Mouse (Mus musculus) brain, embryonic 18.5 days (tissue): ENCODE data around the gene Fam181b.

Source experiments
- DNase-seq: peaks from one replicate; pipeline ENCODE4 v3.0.0-alpha.2; 2012; ENCODE audit warnings: low read depth, low spot score

The Fam181b gene

DNA sequence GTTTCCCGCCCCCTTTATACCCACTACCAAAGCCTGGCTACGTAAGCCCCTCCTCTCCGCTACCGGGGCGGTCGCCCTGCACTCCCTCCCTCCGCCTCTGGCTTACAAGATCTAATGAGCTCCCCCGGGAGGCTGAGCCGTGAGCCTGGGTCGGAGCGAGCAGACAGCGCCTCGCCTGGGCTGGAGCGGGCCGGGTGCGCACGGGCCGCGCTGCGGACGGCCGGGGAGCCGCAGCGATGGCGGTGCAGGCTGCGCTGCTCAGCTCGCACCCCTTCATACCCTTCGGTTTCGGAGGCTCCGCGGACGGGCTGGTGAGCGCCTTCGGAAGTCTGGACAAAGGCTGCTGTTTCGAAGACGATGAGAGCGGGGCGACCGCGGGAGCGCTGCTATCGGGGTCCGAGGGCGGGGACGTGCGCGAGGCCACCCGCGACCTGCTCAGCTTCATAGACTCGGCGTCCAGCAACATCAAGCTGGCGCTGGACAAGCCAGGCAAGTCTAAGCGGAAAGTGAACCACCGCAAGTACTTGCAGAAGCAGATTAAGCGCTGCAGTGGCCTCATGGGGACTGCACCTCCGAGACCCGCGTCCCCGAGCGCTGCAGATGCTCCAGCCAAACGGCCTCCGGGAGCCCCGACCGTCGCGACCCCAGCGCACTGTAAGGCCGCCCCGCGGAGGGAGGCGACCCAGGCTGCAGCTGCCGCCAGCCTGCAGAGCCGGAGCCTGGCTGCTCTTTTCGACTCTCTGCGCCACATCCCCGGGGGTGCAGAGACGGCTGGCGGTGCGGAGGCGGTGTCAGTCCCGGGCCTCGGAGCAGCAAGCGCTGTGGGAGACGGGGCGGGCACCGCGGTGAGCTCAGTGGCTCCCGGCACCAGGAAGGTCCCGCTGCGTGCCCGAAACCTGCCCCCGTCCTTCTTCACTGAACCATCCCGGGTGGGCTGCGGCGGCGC, at the start of gene Fam181b:
Gene Fam181b, plus strand, starts transcription at position 81 of the 946 bp plus-strand sequence.
- DNase-seq = peak; percentile 75

DNA sequence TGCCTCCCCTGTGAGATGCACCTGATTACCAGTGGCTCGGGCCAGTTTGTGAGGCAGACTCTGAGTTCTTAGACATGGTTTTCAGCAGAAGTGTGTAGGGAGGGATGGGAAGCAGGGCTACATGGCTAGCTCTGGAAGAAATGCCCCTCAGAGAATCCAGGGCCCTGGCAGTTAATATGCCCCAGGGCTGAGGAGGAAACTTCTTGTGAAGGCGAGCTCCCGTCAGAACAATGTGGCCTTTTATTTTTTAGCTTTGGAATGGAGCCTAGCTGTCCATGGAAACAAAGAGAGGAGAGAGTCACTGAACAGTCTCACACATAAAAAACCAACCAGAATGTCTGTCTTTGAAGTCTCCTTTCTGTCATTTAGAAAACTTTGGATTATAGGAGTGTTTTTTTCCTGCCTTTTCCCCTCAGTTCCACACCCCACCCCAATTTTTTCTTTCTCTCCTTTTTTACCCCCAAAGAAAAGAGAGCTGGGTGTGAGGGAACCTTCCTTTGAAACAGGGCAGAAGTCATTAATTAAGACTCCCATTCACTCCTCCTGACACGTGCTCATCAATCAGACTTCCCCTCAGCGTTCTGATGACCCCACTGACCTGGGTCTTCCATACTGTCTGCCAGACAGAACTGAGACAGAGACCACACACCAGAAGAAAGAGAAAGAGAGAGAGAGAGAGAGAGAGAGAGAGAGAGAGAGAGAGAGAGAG, 41.7 kb upstream of the Fam181b start:
- no peak for DNase-seq

DNA sequence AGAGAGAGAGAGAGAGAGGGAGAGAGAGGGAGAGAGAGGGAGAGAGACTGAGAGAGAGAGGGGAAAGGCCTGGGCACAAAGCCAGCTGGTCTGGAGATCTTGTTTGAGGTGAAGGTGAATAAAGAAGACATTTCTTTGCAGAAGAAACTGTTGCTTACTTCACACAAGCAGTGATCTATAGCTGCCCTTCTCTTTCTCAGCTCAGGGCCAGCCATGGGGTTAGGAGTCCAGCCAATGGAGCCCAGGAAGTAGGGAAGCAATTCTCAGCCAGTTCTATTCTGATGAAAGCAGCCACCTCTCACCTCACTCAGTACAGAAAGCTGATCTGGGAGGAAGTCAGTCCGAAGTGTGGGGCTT, 41.2 kb upstream of the Fam181b start:
- DNase-seq = no peak

DNA sequence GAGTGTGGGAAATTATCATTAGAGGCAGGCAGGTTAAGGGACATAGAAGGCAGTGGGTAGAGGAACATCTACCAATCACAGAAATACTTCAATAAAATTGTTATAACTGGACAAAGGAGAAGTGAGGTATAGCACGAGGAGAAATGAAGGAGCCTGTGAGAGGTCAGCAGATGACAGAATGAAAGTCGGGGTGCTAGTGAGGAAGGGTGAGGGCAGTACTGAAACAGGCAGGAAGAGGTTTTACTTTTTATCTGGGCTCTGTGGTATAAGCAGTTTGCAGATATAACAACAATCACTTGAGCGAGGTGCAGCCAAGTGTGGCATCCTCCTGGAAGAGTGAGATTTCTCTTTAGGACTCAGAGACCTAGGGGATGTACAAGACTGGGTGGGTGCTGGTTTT, 40.1 kb upstream of the Fam181b start:
- DNase-seq = no peak

DNA sequence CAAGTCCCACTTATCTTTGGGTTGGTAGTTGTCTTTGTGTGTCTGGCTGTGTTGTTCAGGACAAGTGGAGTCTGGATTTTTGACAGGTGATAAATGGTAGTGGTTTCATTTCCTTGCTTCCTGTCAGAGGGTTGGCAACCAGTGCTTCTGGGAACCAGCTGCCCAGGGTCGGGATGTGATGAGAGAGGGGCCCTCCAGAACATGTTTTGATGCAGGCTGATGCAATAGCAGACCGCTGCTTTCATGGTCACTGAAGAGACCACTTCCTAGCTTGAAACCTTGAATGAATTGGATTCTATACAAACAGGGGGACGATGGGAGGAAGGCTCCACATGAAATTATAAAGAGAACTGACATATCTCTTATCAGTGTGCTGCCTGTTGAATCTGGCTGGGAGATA, 35.3 kb upstream of the Fam181b start:
- DNase-seq = no peak

DNA sequence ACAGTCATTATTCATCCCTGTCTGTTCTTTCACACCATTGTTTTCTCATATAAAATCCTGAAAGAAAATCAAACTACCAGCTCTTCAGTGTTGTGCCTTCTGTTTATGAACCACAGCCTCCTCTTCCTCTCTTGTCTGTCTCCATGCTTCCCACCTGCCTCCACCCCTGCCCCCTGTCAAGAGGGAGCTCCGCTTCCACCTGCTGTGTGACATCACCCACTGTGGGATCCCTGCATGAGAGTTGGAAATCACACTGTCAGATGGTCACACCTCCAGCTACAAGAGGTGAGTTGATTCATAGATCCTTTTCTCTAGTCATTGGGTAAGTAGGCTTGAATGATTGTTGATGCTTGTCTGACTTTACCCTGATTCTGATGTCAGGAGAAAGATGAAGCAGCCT, 34.9 kb upstream of the Fam181b start:
- no peak for DNase-seq

DNA sequence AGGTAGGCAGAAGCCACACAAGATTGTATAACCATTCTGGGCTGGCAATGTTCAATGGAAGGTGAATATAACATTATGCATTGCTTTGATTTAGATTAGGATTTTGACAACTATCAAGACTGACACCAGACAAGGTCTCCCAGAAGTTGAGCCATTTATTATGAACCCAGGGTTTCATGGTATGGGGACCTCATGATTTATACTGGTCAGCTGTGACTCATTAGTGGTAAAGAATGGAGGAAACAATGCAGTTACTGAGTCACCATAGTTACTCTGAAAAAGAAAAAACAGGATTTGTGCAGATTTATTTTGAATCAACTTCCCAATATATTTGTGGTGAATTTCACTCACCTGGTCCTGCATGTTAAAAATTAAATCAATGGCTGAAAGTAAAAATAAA, 18.8 kb upstream of the Fam181b start:
- no peak for DNase-seq

DNA sequence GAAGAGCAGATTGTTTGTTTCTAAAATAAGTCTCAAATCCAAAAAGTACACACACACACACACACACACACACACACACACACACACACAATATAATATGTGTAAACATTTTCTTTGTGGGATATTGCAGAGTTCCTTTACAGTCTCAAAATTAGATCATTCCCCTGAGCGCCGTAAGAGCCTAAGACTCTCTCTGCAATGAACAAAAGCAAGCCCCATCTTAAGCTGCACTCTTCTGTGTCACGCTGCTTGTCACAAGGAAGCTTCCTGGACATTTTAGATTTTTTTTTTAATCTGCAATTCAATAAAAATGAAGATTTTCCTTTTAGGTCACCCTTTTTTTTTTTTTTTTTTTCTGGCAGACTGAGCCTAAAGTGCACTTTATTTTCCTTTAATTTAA, 17.9 kb upstream of the Fam181b start:
- no peak for DNase-seq

DNA sequence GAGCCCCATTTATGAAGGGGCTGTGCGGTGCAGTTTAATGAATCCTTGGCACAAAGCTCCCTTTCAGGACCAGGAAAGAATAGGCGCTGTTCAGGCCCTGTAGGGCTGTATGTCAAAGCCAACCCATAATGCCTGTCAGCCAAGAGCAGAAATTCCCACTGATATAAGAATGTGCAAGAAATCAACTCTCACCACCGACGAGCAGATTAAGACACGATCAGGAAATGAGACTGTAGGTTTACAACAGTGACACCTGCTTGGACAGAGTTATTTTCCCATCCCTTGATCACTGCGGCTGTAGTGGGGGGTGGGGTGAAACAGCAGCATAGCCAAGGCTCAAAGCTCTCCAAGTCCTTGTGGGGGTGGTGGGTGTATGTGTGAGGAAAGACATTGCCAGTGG, 17.5 kb upstream of the Fam181b start:
- peak; percentile 55 for DNase-seq

DNA sequence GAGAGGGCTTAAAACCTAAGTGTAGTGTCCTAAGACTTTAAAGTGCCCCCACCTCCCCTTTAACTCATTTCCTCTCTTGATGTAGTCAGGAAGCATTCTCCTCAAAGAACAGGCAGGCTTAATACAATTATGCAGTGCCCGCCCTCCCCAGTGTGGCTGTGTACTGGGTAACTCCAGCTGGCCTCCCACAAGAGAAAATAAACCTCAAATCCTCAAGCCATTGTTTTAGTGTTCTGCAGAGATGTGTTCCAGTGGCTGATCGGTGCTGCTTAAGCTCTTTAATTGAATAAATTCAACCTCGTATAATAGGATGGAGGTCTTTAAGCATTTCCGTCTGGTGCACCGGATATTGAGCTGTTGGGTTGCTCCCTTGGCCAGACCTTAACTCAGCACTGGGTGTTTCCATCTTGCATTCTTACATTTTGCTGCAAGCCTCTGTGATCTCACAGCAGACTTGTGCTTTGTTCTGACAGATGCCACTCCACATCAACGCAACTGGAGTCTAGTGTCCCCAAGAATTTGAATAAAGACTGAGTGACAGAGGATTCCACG, 12.1 kb upstream of the Fam181b start:
- DNase-seq = no peak

DNA sequence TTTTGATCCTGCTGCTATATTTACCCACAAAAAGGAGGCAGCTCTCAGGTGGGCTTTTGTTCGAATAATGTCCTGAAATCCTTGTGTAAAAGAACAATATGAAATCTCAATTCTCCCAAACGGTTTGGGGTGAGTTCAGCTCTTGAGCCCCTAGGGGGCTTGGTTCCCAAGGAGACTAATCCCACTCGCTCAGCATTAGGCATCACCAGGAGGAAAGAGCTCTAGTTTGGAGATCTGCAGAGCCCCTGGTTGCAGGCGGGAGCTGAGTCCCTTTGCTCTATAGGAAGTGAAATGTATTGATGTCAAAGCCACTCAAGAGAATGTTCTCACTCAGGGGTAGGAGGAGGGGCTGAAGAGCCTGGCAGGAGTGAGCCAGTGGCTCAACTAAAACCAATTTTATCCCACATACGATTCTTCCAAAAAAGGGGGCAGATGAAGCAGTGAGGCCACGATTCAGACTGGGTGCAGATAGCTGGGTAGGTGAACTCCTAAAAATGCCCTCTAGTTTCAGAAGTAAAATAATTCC, 3.2 kb upstream of the Fam181b start:
- no peak for DNase-seq

DNA sequence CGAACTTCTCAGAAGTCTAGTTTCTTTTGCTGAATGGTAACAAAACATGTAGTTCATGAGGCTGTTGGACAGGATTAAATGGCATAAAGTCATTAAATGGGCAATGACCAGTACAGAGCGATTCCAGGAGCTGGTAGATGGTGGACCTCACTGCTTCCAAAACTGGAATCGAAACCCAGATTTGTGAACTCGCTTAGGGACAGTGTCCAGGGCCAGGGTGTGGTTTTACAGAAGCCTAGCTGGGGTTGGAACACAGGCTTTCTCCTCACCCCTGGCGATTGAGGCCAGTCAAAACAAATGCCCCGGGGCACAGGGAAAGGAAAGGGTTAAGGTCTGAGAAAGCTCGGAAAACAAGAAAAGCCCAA, 263 bp upstream of the Fam181b start:
- DNase-seq = no peak

DNA sequence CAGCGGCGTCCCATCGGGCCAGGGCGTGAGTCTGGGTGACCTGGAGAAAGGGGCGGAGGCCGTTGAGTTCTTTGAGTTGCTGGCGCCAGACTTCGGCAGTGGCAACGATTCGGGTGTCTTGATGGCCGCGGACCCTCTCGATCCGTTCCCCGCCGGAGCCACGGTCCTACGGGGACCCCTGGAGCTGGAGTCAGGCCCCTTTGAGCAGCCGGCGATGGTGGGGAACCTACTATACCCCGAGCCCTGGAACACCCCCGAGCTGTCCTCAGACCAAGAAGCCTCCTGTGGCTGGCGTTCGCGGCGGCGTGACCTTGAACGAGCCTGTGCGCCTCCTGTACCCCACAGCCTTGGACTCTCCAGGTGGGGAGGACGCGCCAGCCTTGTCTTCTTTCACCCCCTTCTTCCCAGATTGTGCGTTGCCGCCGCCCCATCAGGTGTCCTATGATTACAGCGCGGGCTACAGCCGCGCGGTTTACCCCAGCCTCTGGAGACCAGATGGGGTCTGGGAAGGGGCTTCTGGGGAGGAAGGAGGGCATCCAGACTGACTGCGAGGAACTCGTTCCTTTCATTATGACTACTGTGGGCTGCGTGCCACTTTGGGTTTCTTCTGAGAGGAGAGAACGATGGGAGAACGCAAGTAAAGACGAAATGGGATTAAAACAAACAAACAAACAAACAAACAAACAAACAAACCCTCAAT, 1.2 kb downstream of the Fam181b start:
- DNase-seq = no peak

DNA sequence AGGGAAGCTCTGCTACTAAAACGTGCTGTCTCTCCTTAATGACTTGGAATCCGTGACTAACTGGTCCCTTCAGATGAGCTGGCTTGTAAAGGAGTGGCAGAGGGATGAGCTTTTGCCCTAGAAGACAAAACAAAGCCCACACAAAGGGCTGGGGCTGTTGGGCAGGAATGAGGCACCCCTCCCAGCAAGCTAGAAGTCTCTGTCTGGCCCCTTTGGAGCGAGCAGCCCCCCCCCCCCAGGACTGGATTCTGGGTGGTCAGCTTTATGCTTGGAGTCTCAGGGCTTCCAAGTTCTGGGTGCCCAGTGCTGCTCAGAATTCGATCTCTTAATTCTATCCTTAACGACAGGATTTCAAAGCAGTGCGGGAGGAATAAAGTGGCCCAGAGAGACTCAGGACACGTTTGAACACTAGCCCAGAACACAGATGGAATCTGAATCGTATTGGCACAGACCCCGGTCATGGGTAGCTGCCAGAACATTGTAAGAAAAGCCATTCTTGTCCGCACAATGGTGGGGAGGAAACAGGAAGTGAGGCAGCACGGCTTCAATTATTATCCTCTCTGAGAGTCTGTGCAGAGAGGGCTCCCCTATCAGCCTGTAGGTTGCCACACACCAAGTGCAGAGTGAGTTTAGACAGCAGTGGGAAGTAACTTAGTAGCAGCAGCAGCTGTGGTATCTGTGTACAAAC, 13.8 kb downstream of the Fam181b start:
- DNase-seq = peak; percentile 75

DNA sequence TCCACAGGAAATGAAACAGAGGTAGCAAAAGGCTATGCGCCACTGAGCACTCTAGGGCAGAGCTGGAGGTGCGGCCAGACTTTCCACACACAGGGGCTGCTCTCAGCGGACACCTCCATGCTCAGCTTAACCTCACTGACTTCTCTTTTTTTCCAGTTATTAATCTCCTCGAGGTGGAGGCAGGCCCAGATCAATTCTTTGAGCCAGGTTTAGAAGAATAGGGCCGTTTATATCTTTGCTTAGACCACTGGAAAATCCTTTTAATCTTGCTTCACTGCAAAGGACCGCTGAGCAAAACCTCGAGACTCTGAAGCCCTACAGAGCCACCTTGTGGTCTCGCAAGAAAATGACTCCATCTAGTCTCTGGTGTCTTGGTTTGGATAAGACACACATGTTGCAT, 15.8 kb downstream of the Fam181b start:
- peak; percentile 55 for DNase-seq

DNA sequence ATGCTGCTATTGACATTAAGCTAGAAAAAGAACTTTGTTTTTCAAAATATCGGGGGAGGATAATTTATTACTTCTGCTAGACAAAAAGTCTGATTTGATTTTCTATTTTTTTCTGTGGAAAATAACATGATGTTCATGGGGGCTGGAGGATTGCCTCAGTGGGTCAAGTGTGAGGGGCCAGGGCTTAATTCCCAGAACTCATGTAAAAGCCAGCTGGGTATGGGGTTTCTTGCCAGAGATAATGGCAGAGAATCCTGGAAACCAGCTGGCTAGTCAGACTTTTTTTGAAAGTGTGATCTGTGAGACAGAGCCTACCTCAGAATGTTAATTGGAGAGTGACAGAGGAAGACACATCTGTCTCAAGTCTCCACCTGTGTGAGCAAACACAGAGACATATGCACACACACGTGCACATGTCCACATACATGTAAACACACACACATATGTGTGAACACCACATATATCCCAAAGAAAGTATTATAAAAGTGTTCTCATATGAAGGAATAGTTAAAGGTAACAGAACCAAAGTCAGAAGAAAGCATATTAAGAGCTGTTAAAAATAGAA, 25.2 kb downstream of the Fam181b start:
- DNase-seq = no peak

DNA sequence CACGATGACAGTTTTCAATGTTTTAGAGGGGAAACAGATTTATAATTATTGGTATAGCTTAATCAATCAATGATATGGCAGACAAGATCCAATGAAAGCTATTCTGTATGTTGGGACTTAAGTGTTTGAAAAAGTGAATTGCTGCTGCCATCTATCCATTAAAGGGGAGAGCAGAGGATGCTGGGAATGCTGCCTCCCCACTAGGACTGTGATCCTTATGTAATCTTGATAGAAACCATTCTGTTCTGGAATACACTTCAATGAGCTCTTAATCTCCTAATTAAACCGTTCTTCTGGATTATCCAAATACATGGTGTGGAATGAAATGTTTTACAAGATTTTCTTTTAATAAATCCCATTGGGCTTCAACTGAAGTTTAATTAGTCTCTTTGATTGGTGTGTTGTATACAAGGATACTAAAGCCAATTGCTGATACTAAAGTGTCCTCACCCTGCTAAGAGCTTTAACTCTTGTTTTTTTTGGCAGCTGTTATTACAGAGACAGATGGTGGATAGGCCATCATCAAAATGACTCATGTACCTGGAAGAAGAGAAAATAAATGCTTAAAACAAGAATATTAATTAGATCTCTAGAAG, 30.8 kb downstream of the Fam181b start:
- no peak for DNase-seq

DNA sequence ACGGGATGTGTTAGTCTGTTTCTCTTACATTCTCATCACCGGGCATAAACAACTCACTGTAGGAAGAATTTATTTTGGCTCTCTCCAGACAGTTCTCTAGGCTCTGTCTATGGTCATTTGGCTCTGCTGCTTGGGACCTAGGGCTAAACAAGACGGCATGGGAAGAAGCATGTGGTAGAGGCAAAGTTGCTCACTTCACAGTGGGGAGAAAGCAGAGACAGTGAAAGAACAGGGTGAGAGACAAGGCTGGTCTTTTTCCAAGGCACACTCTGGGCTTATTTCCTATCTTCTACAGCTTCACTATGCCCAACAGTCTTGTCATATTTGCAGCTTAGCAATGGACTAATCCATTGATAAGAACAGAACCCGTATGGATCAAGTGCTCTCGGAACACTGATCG, 31.4 kb downstream of the Fam181b start:
- DNase-seq = no peak

DNA sequence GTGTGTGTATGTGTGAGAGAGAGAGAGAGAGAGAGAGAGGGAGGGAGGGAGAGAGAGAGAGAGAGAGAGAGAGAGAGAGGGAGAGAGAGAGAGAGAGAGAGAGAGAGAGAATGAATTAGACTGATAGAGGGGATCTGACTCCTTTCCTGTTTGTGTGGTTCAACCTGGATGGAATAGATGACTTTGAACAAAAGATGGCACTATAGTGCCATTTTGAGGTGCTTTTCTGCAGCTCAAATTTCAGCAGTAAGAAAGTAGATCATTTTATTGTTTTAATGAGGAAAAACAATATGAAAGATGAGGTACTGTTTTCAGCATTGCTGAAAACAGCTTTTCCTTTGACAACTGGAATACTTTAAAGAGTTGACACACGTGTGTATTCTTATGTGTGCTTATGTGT, 37.9 kb downstream of the Fam181b start:
- DNase-seq = no peak

DNA sequence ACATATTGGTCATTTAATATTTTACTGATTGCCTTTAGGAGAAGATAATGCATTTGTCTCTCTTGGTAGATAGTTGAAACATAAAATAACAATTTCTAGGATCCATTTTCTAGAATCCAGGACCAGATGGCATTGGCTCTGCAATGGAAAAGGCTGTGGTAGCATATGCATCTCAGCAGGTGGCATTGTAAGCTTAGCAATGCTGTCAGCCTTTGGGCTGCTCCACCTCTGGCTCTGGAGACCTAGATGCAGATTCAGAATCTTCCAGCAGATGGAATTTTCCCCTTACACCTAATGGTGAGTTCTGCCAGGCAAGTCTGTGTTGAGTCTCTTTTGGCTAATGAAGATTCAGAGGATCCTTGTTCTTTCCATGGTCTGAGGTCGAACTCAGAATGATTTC, 44.3 kb downstream of the Fam181b start:
- DNase-seq = no peak
